Mouse (Mus musculus): ENCODE data around the gene Hmga2.
"Not testable (repeated sequence)": the region's sequence is repeated elsewhere in the genome, so short reads cannot be mapped to it uniquely, and the experiment has no call there.

Hmga2 gene

GRCm38 (mm10) chr10:120394740-120395139 lies 81.5 kb downstream of the Hmga2 start:
- DNase-seq (ENCODE audit: low read depth, low spot score) = no peak

GRCm38 (mm10) chr10:120391971-120392716 lies 84.1 kb downstream of the Hmga2 start:
- no peak for DNase-seq (ENCODE audit: low read depth, low spot score)

- no peak for DNase-seq (ENCODE audit: low read depth, low spot score)
These were observed 85.1 kb downstream of the Hmga2 start for GRCm38 (mm10) chr10:120390912-120391835.

- no peak for DNase-seq (ENCODE audit: low read depth, low spot score)
These were observed 86.6 kb downstream of the Hmga2 start for GRCm38 (mm10) chr10:120389707-120390106.

GRCm38 (mm10) chr10:120388966-120389365 lies 87.3 kb downstream of the Hmga2 start:
- DNase-seq (ENCODE audit: low read depth, low spot score) = no peak

- no peak for DNase-seq (ENCODE audit: low read depth, low spot score)
These were observed 87.8 kb downstream of the Hmga2 start for GRCm38 (mm10) chr10:120388400-120388871.

GRCm38 (mm10) chr10:120387105-120387504 lies 89.2 kb downstream of the Hmga2 start:
- no peak for DNase-seq (ENCODE audit: low read depth, low spot score)

- no peak for DNase-seq (ENCODE audit: low read depth, low spot score)
These were observed 91.3 kb downstream of the Hmga2 start for GRCm38 (mm10) chr10:120384797-120385600.

GRCm38 (mm10) chr10:120384040-120384439 lies 92.2 kb downstream of the Hmga2 start:
- no peak for DNase-seq (ENCODE audit: low read depth, low spot score)

GRCm38 (mm10) chr10:120377795-120378194 lies 98.5 kb downstream of the Hmga2 start:
- no peak for DNase-seq (ENCODE audit: low read depth, low spot score)

GRCm38 (mm10) chr10:120377327-120377752 lies 98.9 kb downstream of the Hmga2 start:
- peak; percentile 75 for DNase-seq (ENCODE audit: low read depth, low spot score)

- no peak for DNase-seq (ENCODE audit: low read depth, low spot score)
These were observed 100.8 kb downstream of the Hmga2 start for GRCm38 (mm10) chr10:120375438-120375837.

- DNase-seq (ENCODE audit: low read depth, low spot score) = peak; percentile 5
These were observed 105.1 kb downstream of the Hmga2 start for GRCm38 (mm10) chr10:120371215-120371614.

- no peak for DNase-seq (ENCODE audit: low read depth, low spot score)
These were observed 107.0 kb downstream of the Hmga2 start for GRCm38 (mm10) chr10:120369187-120369805.

GRCm38 (mm10) chr10:120366173-120366592 lies 110.1 kb downstream of the Hmga2 start:
- DNase-seq (ENCODE audit: low read depth, low spot score) = not testable (repeated sequence)

GRCm38 (mm10) chr10:120365380-120366172 lies 110.7 kb downstream of the Hmga2 start:
- DNase-seq (ENCODE audit: low read depth, low spot score) = no peak

- DNase-seq (ENCODE audit: low read depth, low spot score) = no peak
These were observed 112.2 kb downstream of the Hmga2 start for GRCm38 (mm10) chr10:120363983-120364582.

- not testable (repeated sequence) for DNase-seq (ENCODE audit: low read depth, low spot score)
These were observed 112.8 kb downstream of the Hmga2 start for GRCm38 (mm10) chr10:120363298-120363982.

- DNase-seq (ENCODE audit: low read depth, low spot score) = peak; percentile 10
These were observed 121.7 kb downstream of the Hmga2 start for GRCm38 (mm10) chr10:120354523-120355030.
